Mouse (Mus musculus) lung, embryonic 16.5 days (tissue): ENCODE measurements around the gene Kdm2b. TPM values are rescaled to one million over a fixed set of nuclear protein-coding genes. Genes with fewer than 3 reads are reported as not detected.

Experiments used
- ATAC-seq: fragments of 200-750 bp; cut with Nextera tagmentation; 2 replicates; pipeline ENCODE4 v1.8.0; 2017; ENCODE audit warnings: low read depth, mild to moderate bottlenecking, moderate library complexity
- H3K27ac ChIP-seq: fragments of 300-500 bp; sonication (generic); 2 replicates; pipeline ENCODE4 v1.5.1; 2014; ENCODE audit warnings: mild to moderate bottlenecking, control low read depth, low read length
- H3K27me3 ChIP-seq: fragments of 300-500 bp; sonication (generic); 2 replicates; pipeline ENCODE4 v1.6.1; 2014; ENCODE audit warnings: low read depth, low read length, mixed read lengths; ENCODE audit not compliant: control insufficient read depth, insufficient read depth
- H3K36me3 ChIP-seq: fragments of 300-500 bp; sonication (generic); 2 replicates; pipeline ENCODE4 v1.6.1; 2014; ENCODE audit warnings: low read length; ENCODE audit not compliant: control insufficient read depth, insufficient read depth
- H3K4me1 ChIP-seq: fragments of 300-500 bp; sonication (generic); replicated peaks from 2 replicates; pipeline ENCODE4 v1.6.1; 2014; ENCODE audit warnings: low read length, mixed read lengths; ENCODE audit not compliant: control insufficient read depth, insufficient read depth
- H3K4me2 ChIP-seq: fragments of 300-500 bp; sonication (generic); 2 replicates; pipeline ENCODE4 v1.6.1; 2014; ENCODE audit warnings: low read depth, low read length, control low read depth
- H3K4me3 ChIP-seq: fragments of 300-500 bp; sonication (generic); 2 replicates; pipeline ENCODE4 v1.5.1; 2014; ENCODE audit warnings: mild to moderate bottlenecking, low read length, control low read depth
- H3K9ac ChIP-seq: fragments of 300-500 bp; sonication (generic); 2 replicates; pipeline ENCODE4 v1.6.1; 2014; ENCODE audit warnings: low read length, control low read depth
- H3K9me3 ChIP-seq: fragments of 300-500 bp; sonication (generic); 2 replicates; pipeline ENCODE4 v1.6.1; 2016; ENCODE audit warnings: low read length; ENCODE audit not compliant: control insufficient read depth
- WGBS: fragments of 180-500 bp; shearing (Covaris S2); extraction: QIAGEN DNeasy Blood & Tissue Kit; methylation state at CpG from one replicate; pipeline ENCODE4 v1.1.7; 2014; 5-methylcytosine and 5-hydroxymethylcytosine counted together
- polyA plus RNA-seq: library from polyadenylated mRNA; unstranded; fragments of >200 nt; fragmentation: Nextera tagmentation; extraction: Ambion mirVana; gene quantifications from 2 replicates; pipeline ENCODE4 v1.2.1, GENCODE M21; 2015

Kdm2b gene
- polyA plus RNA-seq, 1 experiment from 2014 or later = 37.6 TPM

DNA sequence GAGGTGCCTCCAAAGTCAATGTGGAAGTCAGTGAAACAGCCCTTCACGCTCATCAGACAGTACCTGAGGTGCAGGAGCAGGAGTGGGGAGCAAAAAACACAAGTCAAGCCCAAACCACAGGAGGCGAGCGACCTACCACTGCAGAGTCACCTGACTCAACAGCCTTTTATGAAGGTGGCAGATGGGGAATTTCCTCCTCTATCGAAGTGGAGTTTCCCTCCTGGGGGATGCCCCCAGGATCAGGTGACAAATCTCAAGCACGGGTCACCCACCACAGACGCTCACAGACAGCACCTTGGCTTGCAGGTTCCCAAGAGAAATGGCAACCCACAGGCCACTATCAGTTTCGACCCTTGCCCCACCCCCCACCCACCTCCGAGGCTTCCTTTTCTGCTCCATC, 40.5 kb downstream of the Kdm2b start:
- Histone ChIP-seq H3K4me1 (peaks cover 25% of the 10 kb centered on the region), H3K4me3 (no peak overlapping the region), H3K9ac (no peak overlapping the region), H3K36me3 (no peaks in the 10 kb centered on the region; the same call in 1 of the 2 replicates), H3K9me3 (no peaks in the 10 kb centered on the region), H3K4me2 (no peak overlapping the region), H3K27me3 (peaks cover 21% of the 10 kb centered on the region), H3K27ac (no peak overlapping the region)
- ATAC-seq = no peak
- 85% methylated on average over 8 of the region's 8 CpGs for WGBS

DNA sequence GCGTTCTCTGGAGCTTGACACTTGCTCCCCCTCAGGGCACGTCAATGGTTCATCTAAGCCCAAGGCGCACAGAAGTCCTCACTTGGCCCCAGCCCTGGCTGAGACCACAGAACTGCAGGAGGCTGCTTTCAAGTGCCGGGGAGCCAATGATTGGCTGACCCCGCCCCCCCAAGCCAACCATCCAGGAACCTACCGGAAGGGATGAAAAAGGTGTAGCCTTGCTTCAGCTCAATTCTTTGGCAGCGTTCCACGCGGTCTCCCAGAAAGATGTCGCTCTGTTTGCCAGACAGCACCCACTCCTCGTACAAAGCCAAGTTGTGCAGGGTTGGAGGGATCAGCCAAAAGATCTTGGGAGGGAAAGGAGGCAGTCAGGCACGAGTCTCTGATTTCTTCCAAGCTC, 42.1 kb downstream of the Kdm2b start:
- Histone ChIP-seq H3K4me1 (peaks cover 24% of the 10 kb centered on the region), H3K9me3 (no peaks in the 10 kb centered on the region), H3K27ac (peak overlapping the region; percentile 42; the same call in 1 of the 2 replicates), H3K4me2 (no peak overlapping the region), H3K4me3 (no peak overlapping the region), H3K36me3 (no peaks in the 10 kb centered on the region; the same call in 1 of the 2 replicates), H3K27me3 (peaks cover 11% of the 10 kb centered on the region), H3K9ac (no peak overlapping the region)
- WGBS = 66% methylated on average over 12 of the region's 12 CpGs
- ATAC-seq = no peak; the same call in 1 of the 2 replicates

DNA sequence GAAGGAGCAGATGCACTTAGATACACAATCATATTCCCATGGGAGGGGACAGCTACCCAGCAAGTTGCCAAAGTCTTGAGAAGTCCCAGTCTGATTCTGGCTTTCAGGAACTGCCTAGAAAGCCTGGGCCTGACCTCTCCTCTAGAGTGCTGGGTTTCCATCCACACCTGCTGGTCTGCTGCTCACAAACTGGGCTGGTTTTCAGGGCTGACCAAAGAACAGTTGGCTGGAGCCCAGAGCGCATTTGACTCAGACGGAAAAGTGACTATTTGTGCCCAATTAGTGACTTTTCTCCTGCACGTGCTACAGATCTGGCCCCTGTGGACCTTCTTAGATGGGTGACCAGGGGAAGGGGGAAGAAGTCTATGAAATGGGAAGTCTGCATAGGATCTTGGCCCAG, 50.9 kb downstream of the Kdm2b start:
- peaks cover 6% of the 10 kb centered on the region for H3K4me1 ChIP-seq
- H3K9ac ChIP-seq = no peak overlapping the region
- no peaks in the 10 kb centered on the region for H3K9me3 ChIP-seq
- H3K36me3 ChIP-seq = no peaks in the 10 kb centered on the region
- no peak for ATAC-seq
- H3K4me3 ChIP-seq = no peak overlapping the region
- H3K4me2 ChIP-seq = no peak overlapping the region
- no peak overlapping the region for H3K27ac ChIP-seq
- H3K27me3 ChIP-seq = no peaks in the 10 kb centered on the region
- WGBS = 62% methylated on average over 3 of the region's 3 CpGs

DNA sequence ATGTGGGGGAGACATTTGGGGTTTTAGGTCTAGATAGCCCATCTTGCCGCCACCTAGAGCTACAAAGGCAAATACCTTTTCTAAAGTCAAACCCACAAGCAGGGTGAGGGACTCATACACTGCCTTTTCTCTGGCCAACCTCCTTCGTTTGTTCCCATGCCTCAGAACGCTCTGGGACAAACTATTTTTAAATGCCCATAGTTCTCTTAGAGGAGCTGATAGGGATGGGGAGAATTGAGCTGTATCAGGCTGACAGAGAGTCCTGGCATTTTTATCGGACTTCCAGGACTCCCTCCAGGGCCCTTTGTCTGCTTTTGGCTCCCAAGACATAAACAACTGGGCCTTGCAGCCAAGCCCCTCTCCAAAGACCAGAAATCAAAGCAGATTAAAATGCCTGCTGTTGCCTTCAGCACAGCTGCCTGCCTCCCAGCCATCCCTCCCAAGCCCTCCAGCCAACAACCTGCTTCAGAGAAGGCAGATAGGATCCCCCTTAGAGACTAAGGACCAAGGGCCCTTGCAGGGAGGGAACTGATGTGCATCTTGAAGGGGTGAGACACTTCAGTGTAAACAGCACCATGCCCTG, 51.6 kb downstream of the Kdm2b start:
- Histone ChIP-seq H3K4me1 (peaks cover 6% of the 10 kb centered on the region), H3K27ac (0 out of 2 replicates have a peak overlapping the region, but pooled peaks have one; percentile 16), H3K4me2 (no peak overlapping the region), H3K4me3 (no peak overlapping the region), H3K27me3 (no peaks in the 10 kb centered on the region), H3K9me3 (no peaks in the 10 kb centered on the region), H3K36me3 (no peaks in the 10 kb centered on the region), H3K9ac (0 out of 2 replicates have a peak overlapping the region, but pooled peaks have one; percentile 6)
- WGBS = 46% methylated on average over 4 of the region's 4 CpGs
- peak; percentile 37; the same call in 1 of the 2 replicates for ATAC-seq

DNA sequence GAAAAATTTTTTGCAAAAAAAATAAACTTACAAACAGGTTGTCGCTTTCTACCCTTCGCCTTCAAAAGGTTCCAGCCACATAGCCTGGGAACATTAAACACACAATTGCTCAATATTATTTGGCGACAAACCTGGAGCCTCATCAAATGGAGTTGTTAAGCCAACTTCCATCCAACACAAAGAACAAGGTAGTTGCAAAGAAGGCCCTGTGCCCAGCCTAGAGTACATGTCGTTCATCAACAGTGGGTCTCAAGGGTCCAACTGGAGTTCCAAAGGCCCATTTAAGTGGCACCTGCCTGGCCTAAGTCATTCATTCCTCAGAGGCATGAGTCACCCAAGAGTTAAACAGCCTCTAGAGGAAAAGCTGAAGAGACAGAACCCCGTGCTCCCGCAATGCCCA, 52.6 kb downstream of the Kdm2b start:
- Histone ChIP-seq H3K27me3 (no peaks in the 10 kb centered on the region), H3K4me3 (no peak overlapping the region), H3K4me2 (no peak overlapping the region), H3K9ac (no peak overlapping the region), H3K36me3 (peaks cover 7% of the 10 kb centered on the region; the same call in 1 of the 2 replicates), H3K9me3 (no peaks in the 10 kb centered on the region), H3K27ac (no peak overlapping the region), H3K4me1 (peaks cover 6% of the 10 kb centered on the region)
- no peak for ATAC-seq
- WGBS = 74% methylated on average over 6 of the region's 6 CpGs

DNA sequence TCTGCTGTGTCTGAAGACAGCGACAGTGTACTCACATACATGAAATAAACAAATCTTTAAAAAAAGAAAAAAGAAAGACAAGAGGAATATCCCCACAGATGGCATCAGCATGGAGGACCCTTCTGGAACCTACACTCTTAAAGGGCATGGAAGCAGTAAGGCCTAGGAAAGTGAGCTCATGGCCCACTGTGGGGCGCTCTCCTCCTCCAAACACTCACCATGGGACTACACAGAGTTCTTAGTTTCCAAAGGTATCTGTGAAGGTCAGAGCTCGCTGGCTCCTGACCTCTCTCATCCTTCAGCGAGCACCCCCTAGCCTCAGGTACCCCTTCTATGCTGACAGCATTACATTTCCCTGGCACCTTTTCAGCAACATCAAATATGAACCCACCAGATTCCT, 53.8 kb downstream of the Kdm2b start:
- H3K27me3 ChIP-seq = no peaks in the 10 kb centered on the region
- H3K9me3 ChIP-seq = no peaks in the 10 kb centered on the region
- ATAC-seq = no peak
- H3K9ac ChIP-seq = no peak overlapping the region
- H3K4me3 ChIP-seq = no peak overlapping the region
- H3K36me3 ChIP-seq = peaks cover 10% of the 10 kb centered on the region; the same call in 1 of the 2 replicates
- no peak overlapping the region for H3K4me2 ChIP-seq
- H3K27ac ChIP-seq = no peak overlapping the region
- peaks cover 6% of the 10 kb centered on the region for H3K4me1 ChIP-seq
- 78% methylated on average over 4 of the region's 4 CpGs for WGBS

DNA sequence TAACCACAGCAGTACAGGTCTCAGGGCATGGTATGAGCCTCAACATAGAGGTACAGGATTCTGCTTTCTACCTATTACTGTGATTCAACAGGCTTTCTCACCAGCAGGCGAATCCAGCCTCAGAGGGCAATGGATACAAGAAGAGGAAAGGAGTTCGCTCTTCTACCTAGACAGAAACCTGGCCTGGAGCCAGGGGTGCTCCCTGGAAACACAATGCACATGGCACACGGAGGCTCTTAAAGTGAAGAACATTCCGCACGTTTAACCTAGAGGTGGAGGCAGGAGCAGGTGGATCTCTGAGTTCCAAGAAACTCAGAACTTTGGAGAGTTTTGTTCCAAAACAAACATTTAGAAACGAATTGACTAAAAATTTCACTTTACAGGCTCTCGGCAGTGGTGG, 58.6 kb downstream of the Kdm2b start:
- Histone ChIP-seq H3K36me3 (peaks cover 10% of the 10 kb centered on the region; the same call in 1 of the 2 replicates), H3K27me3 (no peaks in the 10 kb centered on the region), H3K4me1 (no peaks in the 10 kb centered on the region; the same call in none of the 2 replicates), H3K4me3 (no peak overlapping the region), H3K27ac (peak overlapping the region; percentile 64), H3K9ac (no peak overlapping the region), H3K4me2 (no peak overlapping the region), H3K9me3 (no peaks in the 10 kb centered on the region)
- WGBS = 55% methylated on average over 7 of the region's 7 CpGs
- no peak for ATAC-seq

DNA sequence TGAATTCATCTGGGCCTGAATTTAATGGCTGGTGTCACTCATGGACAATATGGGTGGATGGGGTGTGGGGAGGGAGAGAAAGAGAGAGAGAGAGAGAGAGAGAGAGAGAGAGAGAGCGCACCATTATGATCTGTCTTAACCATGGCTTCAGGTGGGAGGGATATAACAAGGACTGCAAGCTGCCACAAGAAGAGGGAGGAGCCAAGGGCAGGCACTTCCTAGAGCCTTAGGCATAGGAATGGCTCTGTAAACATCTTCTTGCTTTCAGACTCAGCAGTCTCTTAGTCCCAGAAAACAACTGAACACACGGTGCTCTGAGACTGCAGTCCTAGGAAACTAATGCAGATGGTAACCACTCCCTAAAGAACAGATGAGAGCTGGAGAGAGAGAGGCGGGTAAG, 61.3 kb downstream of the Kdm2b start:
- Histone ChIP-seq H3K4me2 (no peak overlapping the region), H3K4me3 (no peak overlapping the region), H3K4me1 (no peaks in the 10 kb centered on the region; the same call in none of the 2 replicates), H3K27ac (0 out of 2 replicates have a peak overlapping the region, but pooled peaks have one; percentile 16), H3K27me3 (no peaks in the 10 kb centered on the region), H3K9me3 (no peaks in the 10 kb centered on the region), H3K36me3 (peaks cover 10% of the 10 kb centered on the region; the same call in 1 of the 2 replicates), H3K9ac (peak overlapping the region; percentile 36; the same call in 1 of the 2 replicates)
- ATAC-seq = no peak
- WGBS = 60% methylated on average over 3 of the region's 3 CpGs

DNA sequence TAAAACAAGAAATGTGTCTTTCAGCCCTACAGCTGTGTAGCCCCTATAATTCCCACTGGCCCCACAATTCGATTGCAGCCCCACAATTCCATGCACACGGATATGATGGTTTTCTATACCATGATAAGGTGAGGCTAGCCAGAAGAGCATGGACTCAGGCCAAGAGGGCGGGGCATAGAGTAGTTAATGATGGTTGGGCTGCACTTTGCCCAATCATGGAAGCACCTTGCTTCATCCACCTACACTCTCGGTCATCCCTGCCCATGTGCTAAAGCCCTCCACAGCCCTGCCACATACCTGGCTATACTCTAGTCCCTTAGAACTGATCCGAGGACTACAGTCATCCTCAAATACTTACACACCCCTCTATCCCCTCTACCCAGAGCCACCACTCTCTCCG, 61.9 kb downstream of the Kdm2b start:
- no peak for ATAC-seq
- no peak overlapping the region for H3K9ac ChIP-seq
- H3K4me1 ChIP-seq = no peaks in the 10 kb centered on the region; the same call in none of the 2 replicates
- no peak overlapping the region for H3K27ac ChIP-seq
- no peaks in the 10 kb centered on the region for H3K27me3 ChIP-seq
- 63% methylated on average over 6 of the region's 6 CpGs for WGBS
- H3K4me3 ChIP-seq = no peak overlapping the region
- no peak overlapping the region for H3K4me2 ChIP-seq
- H3K36me3 ChIP-seq = peaks cover 9% of the 10 kb centered on the region; the same call in 1 of the 2 replicates
- no peaks in the 10 kb centered on the region for H3K9me3 ChIP-seq
